Mouse (Mus musculus): Measurements from ENCODE around the gene Narfl. TPM values are rescaled to one million over a fixed set of nuclear protein-coding genes. Genes with fewer than 3 reads are reported as not detected.
A peak's percentile ranks its signal among the peaks of the same experiment; 100 is the strongest.
"Not testable (repeated sequence)": the region's sequence is repeated elsewhere in the genome, so short reads cannot be mapped to it uniquely, and the experiment has no call there.

The Narfl gene
- 10 to 100 TPM; 32.4 to 33.2 TPM for total RNA-seq (2021)
- long read RNA-seq, experiment 1, transcript Narfl-201 (11 exons, 2,555 nt), result major isoform, 38 of 55 reads
- long read RNA-seq, experiment 1, partial matches to known transcripts, result 2 of 55 reads
- long read RNA-seq, experiment 1, other reads (novel, unspliced or antisense), result 15 of 55 reads
- long read RNA-seq, experiment 2, transcript Narfl-201 (11 exons, 2,555 nt), result major isoform, 19 of 37 reads
- long read RNA-seq, experiment 2, partial matches to known transcripts, result 3 of 37 reads
- long read RNA-seq, experiment 2, other reads (novel, unspliced or antisense), result 14 of 37 reads

- peak within 1 kb of the TSS; percentile 90 for H3K27ac ChIP-seq
- peak; percentile 98 for TF ChIP-seq CTCF (IDR thresholded peaks at IDR 0.05)
- DNase-seq (ENCODE audit: extremely low spot score in 1 of 2, low spot score in 2 of 2), result peak; percentile 98 to 99
- intact Hi-C loops (cut with DNase I), result loop anchor here (1.0 to 5.0 kb wide), 3 partner anchors 24 to 41 kb away; partner anchors contain the start of gene Metrn
- H3K4me3 ChIP-seq, result peak within 1 kb of the TSS; percentile 86
Observed at GRCm38 (mm10) chr17:25773549-25774120, at the start of gene Narfl. Gene Narfl (plus strand): TSS chr17:25773776.

- intact Hi-C loops (cut with DNase I), result no loop called here
- DNase-seq (ENCODE audit: extremely low spot score in 1 of 2, low spot score in 2 of 2), result no peak
- Histone ChIP-seq H3K27ac (no peak overlapping the region), H3K4me3 (no peak overlapping the region)
- TF ChIP-seq CTCF (IDR thresholded peaks at IDR 0.05), result peak; percentile 48
Observed at GRCm38 (mm10) chr17:25723919-25724318, 49.7 kb upstream of the Narfl start.

GRCm38 (mm10) chr17:25725264-25725663 is 48.3 kb upstream of the Narfl start:
- TF ChIP-seq CTCF (IDR thresholded peaks at IDR 0.05), result no peak
- no peak overlapping the region for H3K4me3 ChIP-seq
- H3K27ac ChIP-seq, result no peak overlapping the region
- intact Hi-C loops (cut with DNase I), result no loop called here
- no peak for DNase-seq (ENCODE audit: extremely low spot score in 1 of 2, low spot score in 2 of 2)

GRCm38 (mm10) chr17:25727265-25728008 is 46.1 kb upstream of the Narfl start, which contains the start of the genes Chtf18 and Rpusd1:
Gene Chtf18 (minus strand): TSS chr17:25727419.
Gene Rpusd1 (plus strand): TSS chr17:25727670.
- intact Hi-C loops (cut with DNase I), result no loop called here
- DNase-seq (ENCODE audit: extremely low spot score in 1 of 2, low spot score in 2 of 2), result peak; percentile 95 to 98
- Histone ChIP-seq H3K4me3 (peak within 1 kb of the TSS; percentile 50), H3K27ac (peak within 1 kb of the TSS; percentile 83)
- TF ChIP-seq CTCF (IDR thresholded peaks at IDR 0.05), result no peak

GRCm38 (mm10) chr17:25728009-25728270 is 45.6 kb upstream of the Narfl start:
- DNase-seq (ENCODE audit: extremely low spot score in 1 of 2, low spot score in 2 of 2), result peak in 1 of 2 experiments; percentile 33
- no peak for TF ChIP-seq CTCF (IDR thresholded peaks at IDR 0.05)
- peak overlapping the region; percentile 83 for H3K27ac ChIP-seq
- H3K4me3 ChIP-seq, result peak overlapping the region; percentile 50
- intact Hi-C loops (cut with DNase I), result no loop called here

- peak; percentile 98 for TF ChIP-seq CTCF (IDR thresholded peaks at IDR 0.05)
- Histone ChIP-seq H3K27ac (no peak overlapping the region; the same call in 1 of the 2 replicates), H3K4me3 (no peak overlapping the region)
- peak; percentile 84 to 86 for DNase-seq (ENCODE audit: extremely low spot score in 1 of 2, low spot score in 2 of 2)
- intact Hi-C loops (cut with DNase I), result loop anchor here (2.0 to 5.0 kb wide), 2 partner anchors 40 to 69 kb away; partner anchors contain the start of gene Narfl
Observed at GRCm38 (mm10) chr17:25732082-25732481, 41.5 kb upstream of the Narfl start.

- no peak overlapping the region for H3K27ac ChIP-seq
- TF ChIP-seq CTCF (IDR thresholded peaks at IDR 0.05), result no peak
- intact Hi-C loops (cut with DNase I), result no loop called here
- DNase-seq (ENCODE audit: extremely low spot score in 1 of 2, low spot score in 2 of 2), result no peak
- no peak overlapping the region for H3K4me3 ChIP-seq
Observed at GRCm38 (mm10) chr17:25735246-25735645, 38.3 kb upstream of the Narfl start.

GRCm38 (mm10) chr17:25735745-25736144 is 37.8 kb upstream of the Narfl start, which contains the start of gene Mslnl:
Gene Mslnl (plus strand): TSS chr17:25736042.
- DNase-seq (ENCODE audit: extremely low spot score in 1 of 2, low spot score in 2 of 2), result no peak
- H3K4me3 ChIP-seq, result no peak within 1 kb of the TSS
- no peak for TF ChIP-seq CTCF (IDR thresholded peaks at IDR 0.05)
- intact Hi-C loops (cut with DNase I), result no loop called here
- H3K27ac ChIP-seq, result no peak within 1 kb of the TSS

GRCm38 (mm10) chr17:25738861-25739260 is 34.7 kb upstream of the Narfl start:
- Histone ChIP-seq H3K4me3 (no peak overlapping the region), H3K27ac (no peak overlapping the region)
- DNase-seq (ENCODE audit: extremely low spot score in 1 of 2, low spot score in 2 of 2), result no peak
- intact Hi-C loops (cut with DNase I), result no loop called here
- no peak for TF ChIP-seq CTCF (IDR thresholded peaks at IDR 0.05)

GRCm38 (mm10) chr17:25741471-25741870 is 32.1 kb upstream of the Narfl start:
- intact Hi-C loops (cut with DNase I); DNase-seq (ENCODE audit: extremely low spot score in 1 of 2, low spot score in 2 of 2); H3K27ac ChIP-seq; H3K4me3 ChIP-seq: not testable (repeated sequence)

GRCm38 (mm10) chr17:25743831-25744230 is 29.7 kb upstream of the Narfl start:
- no peak for TF ChIP-seq CTCF (IDR thresholded peaks at IDR 0.05)
- no peak for DNase-seq (ENCODE audit: extremely low spot score in 1 of 2, low spot score in 2 of 2)
- intact Hi-C loops (cut with DNase I), result no loop called here
- H3K4me3 ChIP-seq, result no peak overlapping the region
- no peak overlapping the region for H3K27ac ChIP-seq

- TF ChIP-seq CTCF (IDR thresholded peaks at IDR 0.05), result no peak
- no peak overlapping the region for H3K4me3 ChIP-seq
- intact Hi-C loops (cut with DNase I), result no loop called here
- no peak overlapping the region for H3K27ac ChIP-seq
- DNase-seq (ENCODE audit: extremely low spot score in 1 of 2, low spot score in 2 of 2), result no peak
Observed at GRCm38 (mm10) chr17:25744311-25744710, 29.3 kb upstream of the Narfl start.

Measured in left cerebral cortex, adult 2 months (tissue).